Mouse (Mus musculus) kidney, adult 2 months (tissue): ENCODE data around the gene Cic. TPM values are rescaled to one million over a fixed set of nuclear protein-coding genes. Genes with fewer than 3 reads are reported as not detected.

ENCODE experiments used
- DNase-seq: peaks from one replicate; pipeline ENCODE4 v3.0.0; 2021
- H3K27ac ChIP-seq: fragments of 200-500 bp; 2 replicates; pipeline ENCODE4 v1.5.1; 2012; ENCODE audit warnings: low read depth, low read length, control low read depth, inconsistent platforms; ENCODE audit not compliant: insufficient read depth
- H3K27me3 ChIP-seq: fragments of 200-500 bp; replicated peaks from 2 replicates; pipeline ENCODE4 v1.6.1; 2012; ENCODE audit warnings: mild to moderate bottlenecking, moderate library complexity, low read length, inconsistent platforms; ENCODE audit not compliant: control insufficient read depth, insufficient read depth
- H3K36me3 ChIP-seq: fragments of 200-500 bp; 2 replicates; pipeline ENCODE4 v1.6.1; 2012; ENCODE audit warnings: mild to moderate bottlenecking, moderate library complexity, low read length, inconsistent platforms; ENCODE audit not compliant: control insufficient read depth, insufficient read depth
- H3K4me1 ChIP-seq: fragments of 200-500 bp; 2 replicates; pipeline ENCODE4 v1.6.1; 2011; ENCODE audit warnings: low read length; ENCODE audit not compliant: control insufficient read depth, insufficient read depth
- H3K4me3 ChIP-seq: fragments of 200-500 bp; 2 replicates; pipeline ENCODE4 v1.5.1; 2011; ENCODE audit warnings: mild to moderate bottlenecking, low read depth, low read length, control low read depth; ENCODE audit not compliant: insufficient read depth
- CTCF ChIP-seq: fragments of 200-500 bp; conservative IDR thresholded peaks from 2 replicates; pipeline ENCODE4 v1.5.1; 2011; ENCODE audit warnings: low read depth, mild to moderate bottlenecking, control low read depth, low read length, moderate library complexity, mixed read lengths; ENCODE audit not compliant: insufficient read depth, insufficient read length
- POLR2A ChIP-seq: fragments of 200-500 bp; IDR thresholded peaks from one replicate; pipeline ENCODE4 v1.6.1; 2011; ENCODE audit warnings: low read depth, low read length, control low read depth
- WGBS: fragments of 180-500 bp; shearing (Covaris S2); methylation state at CpG from one replicate; pipeline ENCODE4 v1.1.7; 2018; 5-methylcytosine and 5-hydroxymethylcytosine counted together
- polyA plus RNA-seq: library from polyadenylated mRNA; depleted of rRNA; stranded (reverse); fragments of >200 nt; gene quantifications from 2 replicates; pipeline ENCODE4 v1.2.3, GENCODE M21; 2012; rRNA removed

Cic gene
- polyA plus RNA-seq = 41.8 and 41.9 TPM in 2 replicates

- no peaks in the 10 kb centered on the region for H3K36me3 ChIP-seq
- H3K4me3 ChIP-seq = peak within 1 kb of the TSS; percentile 77
- WGBS = 0% methylated on average over 29 of the region's 29 CpGs
- no peaks in the 10 kb centered on the region for H3K27me3 ChIP-seq
- H3K27ac ChIP-seq = peak within 1 kb of the TSS; percentile 98
- H3K4me1 ChIP-seq = peaks cover 9% of the 10 kb centered on the region
- DNase-seq = peak; percentile 100
- TF ChIP-seq CTCF (no peak), POLR2A (no peak)
Measured at GRCm38 (mm10) chr7:25267301-25267750, at the start of gene Cic. Gene Cic, plus strand, starts transcription at chr7:25267704.

GRCm38 (mm10) chr7:25218705-25219415 is 48.6 kb upstream of the Cic start:
- DNase-seq = peak; percentile 51
- WGBS = 3% methylated on average over 53 of the region's 53 CpGs
- H3K4me1 ChIP-seq = peaks cover 13% of the 10 kb centered on the region
- H3K27me3 ChIP-seq = no peaks in the 10 kb centered on the region
- no peaks in the 10 kb centered on the region for H3K36me3 ChIP-seq
- peak overlapping the region; percentile 69 for H3K27ac ChIP-seq
- TF ChIP-seq POLR2A (no peak), CTCF (0 out of 2 replicates have a peak, but pooled peaks have one; percentile 7)
- peak overlapping the region; percentile 86 for H3K4me3 ChIP-seq

GRCm38 (mm10) chr7:25219416-25219750 is 48.1 kb upstream of the Cic start:
- peaks cover 13% of the 10 kb centered on the region for H3K4me1 ChIP-seq
- peak overlapping the region; percentile 86 for H3K4me3 ChIP-seq
- TF ChIP-seq POLR2A (no peak), CTCF (no peak)
- DNase-seq = no peak
- H3K27me3 ChIP-seq = no peaks in the 10 kb centered on the region
- no peaks in the 10 kb centered on the region for H3K36me3 ChIP-seq
- 1% methylated on average over 16 of the region's 16 CpGs for WGBS
- peak overlapping the region; percentile 69 for H3K27ac ChIP-seq

- H3K4me3 ChIP-seq = peak overlapping the region; percentile 86
- peak; percentile 99 for DNase-seq
- peak overlapping the region; percentile 69 for H3K27ac ChIP-seq
- WGBS = 2% methylated on average over 31 of the region's 31 CpGs
- no peaks in the 10 kb centered on the region for H3K27me3 ChIP-seq
- TF ChIP-seq POLR2A = peak; percentile 86
- no peak for TF ChIP-seq CTCF
- no peaks in the 10 kb centered on the region for H3K36me3 ChIP-seq
- peaks cover 13% of the 10 kb centered on the region for H3K4me1 ChIP-seq
Measured at GRCm38 (mm10) chr7:25219756-25220456, 47.6 kb upstream of the Cic start.

- H3K36me3 ChIP-seq = no peaks in the 10 kb centered on the region
- peak within 1 kb of the TSS; percentile 76 for H3K27ac ChIP-seq
- DNase-seq = peak; percentile 63
- peaks cover 13% of the 10 kb centered on the region for H3K4me1 ChIP-seq
- peak within 1 kb of the TSS; percentile 88 for H3K4me3 ChIP-seq
- WGBS = 2% methylated on average over 20 of the region's 20 CpGs
- H3K27me3 ChIP-seq = no peaks in the 10 kb centered on the region
- no peak for TF ChIP-seq POLR2A
- TF ChIP-seq CTCF = no peak
Measured at GRCm38 (mm10) chr7:25220457-25221101, 46.9 kb upstream of the Cic start, which contains the start of gene Dedd2. Gene Dedd2, minus strand, starts transcription at chr7:25220615.

- Histone ChIP-seq H3K36me3 (no peaks in the 10 kb centered on the region), H3K4me1 (peaks cover 13% of the 10 kb centered on the region), H3K27me3 (no peaks in the 10 kb centered on the region), H3K4me3 (peak within 1 kb of the TSS; percentile 88), H3K27ac (peak within 1 kb of the TSS; percentile 76)
- TF ChIP-seq POLR2A = no peak
- no peak for TF ChIP-seq CTCF
- peak; percentile 99 for DNase-seq
- WGBS = under 1% methylated on average over 45 of the region's 45 CpGs
Measured at GRCm38 (mm10) chr7:25221102-25221883, 46.2 kb upstream of the Cic start, which contains the start of gene Zfp526. Gene Zfp526, plus strand, starts transcription at chr7:25221425.
